In the genomic region with DNA sequence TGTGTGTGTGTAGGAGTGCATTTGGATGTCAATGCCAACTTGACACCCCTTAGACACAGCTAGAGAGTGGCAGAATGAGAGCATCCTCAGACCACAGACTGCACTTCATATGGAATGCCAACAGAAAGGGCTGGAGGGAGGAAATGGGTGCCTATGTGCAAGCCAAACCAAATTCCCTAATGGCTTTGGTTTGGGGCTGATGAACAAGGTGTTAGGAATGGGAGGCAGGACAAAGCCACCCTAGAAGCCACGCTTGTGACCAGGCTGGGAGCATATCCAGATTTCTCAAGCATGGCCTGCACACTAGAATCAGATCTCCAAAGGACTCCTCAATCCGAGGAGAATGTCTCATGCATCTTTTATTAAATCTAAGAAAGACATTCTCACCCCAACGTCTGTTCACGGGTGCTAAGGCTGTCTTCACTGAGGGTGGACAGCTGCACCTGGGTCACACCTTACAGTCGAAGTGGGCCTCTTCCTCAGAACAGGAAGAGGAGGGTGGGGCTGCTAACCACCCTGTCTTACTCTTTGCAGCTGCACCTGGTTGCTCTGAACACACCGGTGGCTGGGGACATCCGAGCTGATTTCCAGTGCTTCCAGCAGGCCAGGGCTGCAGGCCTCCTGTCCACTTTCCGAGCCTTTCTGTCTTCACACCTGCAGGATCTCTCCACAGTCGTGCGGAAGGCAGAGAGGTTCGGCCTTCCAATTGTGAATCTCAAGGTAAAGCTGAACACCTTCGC, we compare ENCODE assay signal across 15 mouse cellular contexts. TPM values are rescaled to one million over a fixed set of nuclear protein-coding genes. Genes with fewer than 3 reads are reported as not detected.
A peak's percentile ranks its signal among the peaks of the same experiment; 100 is the strongest.
DNase-seq lines count a peak whose midpoint lies in the region; ATAC-seq and TF ChIP-seq lines count a peak whose summit lies in the region.
"Had no signal": no experiment of that assay in that cellular context is flagged by ENCODE, and none has a peak within 500 bp of the region (broad histone marks: within the 10 kb centered on the region; RNA-seq: fewer than 3 reads in every experiment).

No protein-coding gene starts in this region.

- intact Hi-C loops in left cerebral cortex, postnatal 25 days (cut with DNase I) = no loop called here

- dilution Hi-C loops in CH12.LX (cut with MboI; ENCODE audit: extremely low pct_ligation_motif_present, extremely low pct_unique_long_range_greater_than_20kb, low sequenced_read_pairs) = no loop called here

- 76% methylated on average over 12 of the region's 12 CpGs for WGBS in intestine, embryonic 16.5 days
- 90% methylated on average over 12 of the region's 12 CpGs for WGBS in forebrain, embryonic 13.5 days

- no peaks in the 10 kb centered on the region for H3K79me2 ChIP-seq in CH12.LX (replicated peaks; ENCODE audit: control insufficient read depth, extremely low read depth, insufficient read depth, poor library complexity, severe bottlenecking)

- ATAC-seq in intestine, embryonic 16.5 days = peak; percentile 53; the same call in 1 of the 2 replicates
- no peak for ATAC-seq in forebrain, embryonic 13.5 days

- no peak overlapping the region for H3K9ac ChIP-seq in CH12.LX (ENCODE audit: insufficient read depth, low read depth)
- no peak overlapping the region for H3K9ac ChIP-seq in intestine, embryonic 16.5 days (ENCODE audit: low read depth, low read length)
- no peak overlapping the region for H3K9ac ChIP-seq in forebrain, embryonic 13.5 days
- H3K9ac ChIP-seq: hindbrain, embryonic 14.5 days; kidney, embryonic 15.5 days; liver, embryonic 14.5 days; midbrain, embryonic 12.5 days; neural tube, embryonic 12.5 days had no signal

- H3K4me2 ChIP-seq in CH12.LX (ENCODE audit: insufficient read depth, low read depth, poor library complexity, severe bottlenecking) = no peak overlapping the region
- no peak overlapping the region for H3K4me2 ChIP-seq in intestine, embryonic 16.5 days (ENCODE audit: low read depth, low read length)
- H3K4me2 ChIP-seq in forebrain, embryonic 13.5 days = no peak overlapping the region
- H3K4me2 ChIP-seq: hindbrain, embryonic 14.5 days; kidney, embryonic 15.5 days; midbrain, embryonic 12.5 days; neural tube, embryonic 12.5 days had no signal

- H3K27ac ChIP-seq in CH12.LX (ENCODE audit: insufficient read depth, low read depth) = no peak overlapping the region
- H3K27ac ChIP-seq in intestine, embryonic 16.5 days (ENCODE audit: low read length) = no peak overlapping the region
- H3K27ac ChIP-seq in forebrain, embryonic 13.5 days = no peak overlapping the region
- H3K27ac ChIP-seq: hindbrain, embryonic 14.5 days; kidney, embryonic 15.5 days; liver, embryonic 14.5 days; midbrain, embryonic 12.5 days; neural tube, embryonic 12.5 days; stomach, postnatal 0 days had no signal

- DNase-seq in A20 (ENCODE audit: low read depth, low spot score) = peak; percentile 63
- no peak for DNase-seq in CH12.LX (ENCODE audit: extremely low read depth)
- peak; percentile 80 for DNase-seq in thymus, postnatal 0 days (ENCODE audit: low spot score)
- DNase-seq in layer of hippocampus, adult 9-11 months = no peak
- DNase-seq in left cerebral cortex, postnatal 25 days (ENCODE audit: low spot score in 2 of 2) = no peak
- DNase-seq: cerebellum, adult 11-12 months had no signal

- peaks cover 32 to 64% of the 10 kb centered on the region in 2 experiments for H3K4me1 ChIP-seq in CH12.LX (ENCODE audit: control insufficient read depth in 1 of 2, insufficient read depth in 2 of 2)
- peaks cover 14% of the 10 kb centered on the region; the same call in 1 of the 2 replicates for H3K4me1 ChIP-seq in intestine, embryonic 16.5 days (ENCODE audit: control insufficient read depth, insufficient read depth, low read length)
- H3K4me1 ChIP-seq in forebrain, embryonic 13.5 days = no peaks in the 10 kb centered on the region
- H3K4me1 ChIP-seq: midbrain, embryonic 12.5 days; neural tube, embryonic 12.5 days had no signal

- no peak for TF ChIP-seq POLR2A in CH12.LX (IDR thresholded peaks at IDR 0.05; ENCODE audit: low read depth, low read length)

- TF ChIP-seq EP300 in CH12.LX (IDR thresholded peaks at IDR 0.05; ENCODE audit: low read length) = no peak

- H3K27me3 ChIP-seq in CH12.LX (replicated peaks) = no peaks in the 10 kb centered on the region
- H3K27me3 ChIP-seq in intestine, embryonic 16.5 days (replicated peaks; ENCODE audit: control insufficient read depth, insufficient read depth, low read length) = no peaks in the 10 kb centered on the region
- H3K27me3 ChIP-seq in forebrain, embryonic 13.5 days = no peaks in the 10 kb centered on the region
- H3K27me3 ChIP-seq: kidney, embryonic 15.5 days; midbrain, embryonic 12.5 days; neural tube, embryonic 12.5 days had no signal

- no peaks in the 10 kb centered on the region for H3K9me3 ChIP-seq in CH12.LX (replicated peaks; ENCODE audit: low read length)
- H3K9me3 ChIP-seq in intestine, embryonic 16.5 days (ENCODE audit: control insufficient read depth, low read length) = no peaks in the 10 kb centered on the region
- H3K9me3 ChIP-seq in forebrain, embryonic 13.5 days (replicated peaks) = no peaks in the 10 kb centered on the region
- H3K9me3 ChIP-seq: kidney, embryonic 15.5 days; midbrain, embryonic 12.5 days; neural tube, embryonic 12.5 days had no signal

- in situ Hi-C loops in CH12.LX (cut with MboI; ENCODE audit: low pct_ligation_motif_present, low pct_unique_long_range_greater_than_20kb, low sequenced_read_pairs) = no loop called here

- no peaks in the 10 kb centered on the region for H3K36me3 ChIP-seq in CH12.LX (replicated peaks in 1 of 2; ENCODE audit: control insufficient read depth in 1 of 2, insufficient read depth in 1 of 2, low read length in 1 of 2)
- no peaks in the 10 kb centered on the region for H3K36me3 ChIP-seq in intestine, embryonic 16.5 days (ENCODE audit: control insufficient read depth, insufficient read depth, low read length)
- no peaks in the 10 kb centered on the region for H3K36me3 ChIP-seq in forebrain, embryonic 13.5 days (ENCODE audit: poor library complexity, severe bottlenecking)
- H3K36me3 ChIP-seq: kidney, embryonic 15.5 days; midbrain, embryonic 12.5 days; neural tube, embryonic 12.5 days had no signal

- no peak for TF ChIP-seq RAD21 in CH12.LX (IDR thresholded peaks at IDR 0.05; ENCODE audit: low read depth, low read length)

- no peak overlapping the region for H3K4me3 ChIP-seq in CH12.LX (replicated peaks in 1 of 3; ENCODE audit: low read depth in 2 of 3, low read length in 2 of 3, poor library complexity in 1 of 3)
- no peak overlapping the region for H3K4me3 ChIP-seq in intestine, embryonic 16.5 days (ENCODE audit: low read length)
- no peak overlapping the region for H3K4me3 ChIP-seq in forebrain, embryonic 13.5 days
- H3K4me3 ChIP-seq: erythroblast, embryonic 14.5 days; kidney, embryonic 15.5 days; midbrain, embryonic 12.5 days; neural tube, embryonic 12.5 days had no signal

- no peak for TF ChIP-seq CTCF in CH12.LX (conservative IDR thresholded peaks at IDR 0.05 in 1 of 2, IDR thresholded peaks at IDR 0.05 in 1 of 2; ENCODE audit: low read depth in 2 of 2, low read length in 2 of 2)

TF ChIP-seq in CH12.LX, 34 proteins besides CTCF, POLR2A, EP300 and RAD21:
- TF ChIP-seq TCF12 (IDR thresholded peaks at IDR 0.05; ENCODE audit: low read depth, low read length) (peak; percentile 46; the same call in 1 of the 2 replicates), SIN3A (IDR thresholded peaks at IDR 0.05; ENCODE audit: low read length) (no peak), SMC3 (IDR thresholded peaks at IDR 0.05; ENCODE audit: low read depth, low read length) (no peak), USF1 (IDR thresholded peaks at IDR 0.05; ENCODE audit: low read depth, low read length) (no peak)

RNA-seq across cellular contexts. Expression of a gene that starts 43.0 kb away (rescaled TPM):
- total RNA-seq in CH12.LX (2012; rRNA removed) = 3.4 and 5.0 TPM in 2 replicates
- 8.7 and 10.1 TPM in 2 replicates for total RNA-seq in CH12.LX (2014; rRNA removed)
- 5.9 and 7.0 TPM in 2 replicates for polyA plus RNA-seq in CH12.LX (2012; ENCODE audit: insufficient read length, low read depth)
- polyA plus RNA-seq in intestine, embryonic 16.5 days (2015; fragmentation: Nextera tagmentation; extraction: Ambion mirVana) = 17.5 and 20.6 TPM in 2 replicates
- 25.7 and 26.6 TPM in 2 replicates for polyA plus RNA-seq in thymus, postnatal 0 days (2015; fragmentation: Nextera tagmentation; extraction: Ambion mirVana)
- total RNA-seq in left cerebral cortex, postnatal 25 days (2021) = 10 to 100 TPM; 18.4 to 18.8 TPM
- polyA plus RNA-seq in forebrain, embryonic 13.5 days (2015; fragmentation: Nextera tagmentation; extraction: Ambion mirVana) = 45.6 and 52.5 TPM in 2 replicates

Comparison
In these comparisons a context has a peak if more than half of its experiments do, and no peak if none do; other contexts are left out.
1. DNase-seq: peak in A20 (single experiment) and thymus, postnatal 0 days (single experiment); none in CH12.LX (single experiment), layer of hippocampus, adult 9-11 months (single experiment) and left cerebral cortex, postnatal 25 days (0 of 2).